Mouse (Mus musculus): ENCODE measurements around the gene Numa1. TPM values are rescaled to one million over a fixed set of nuclear protein-coding genes. Genes with fewer than 3 reads are reported as not detected.
A peak's percentile ranks its signal among the peaks of the same experiment; 100 is the strongest.

The Numa1 gene
- 32.1 and 40.1 TPM in 2 replicates for polyA plus RNA-seq (2015; fragmentation: Nextera tagmentation; extraction: Ambion mirVana)

- H3K9ac ChIP-seq (replicated peaks), result peak within 1 kb of the TSS; percentile 77
- peak within 1 kb of the TSS; percentile 82 for H3K4me3 ChIP-seq (replicated peaks)
- peak within 1 kb of the TSS; percentile 81 for H3K4me2 ChIP-seq
- H3K27ac ChIP-seq (replicated peaks), result peak within 1 kb of the TSS; percentile 78
- H3K27me3 ChIP-seq (replicated peaks), result no peaks in the 10 kb centered on the region
- under 1% methylated on average over 40 of the region's 40 CpGs for WGBS
- H3K9me3 ChIP-seq (replicated peaks), result no peaks in the 10 kb centered on the region
- H3K36me3 ChIP-seq, result no peaks in the 10 kb centered on the region
- H3K4me1 ChIP-seq, result peaks cover 37% of the 10 kb centered on the region
- peak; percentile 99 for ATAC-seq (ENCODE audit: low FRiP score)
These were observed at the start of gene Numa1, which contains the start of gene Lrrc51 for GRCm38 (mm10) chr7:101933751-101934240. Gene Numa1, plus strand, starts transcription at chr7:101934111. Gene Lrrc51, minus strand, starts transcription at chr7:101933895.

- H3K27ac ChIP-seq (replicated peaks), result no peak overlapping the region
- no peak overlapping the region for H3K9ac ChIP-seq (replicated peaks)
- ATAC-seq (ENCODE audit: low FRiP score), result no peak
- H3K27me3 ChIP-seq (replicated peaks), result no peaks in the 10 kb centered on the region
- no peaks in the 10 kb centered on the region for H3K4me1 ChIP-seq
- no peak overlapping the region for H3K4me2 ChIP-seq
- 96% methylated on average over 4 of the region's 4 CpGs for WGBS
- H3K36me3 ChIP-seq, result no peaks in the 10 kb centered on the region
- H3K9me3 ChIP-seq (replicated peaks), result no peaks in the 10 kb centered on the region
- no peak overlapping the region for H3K4me3 ChIP-seq (replicated peaks)
These were observed 49.8 kb upstream of the Numa1 start for GRCm38 (mm10) chr7:101884160-101884559.

GRCm38 (mm10) chr7:101886274-101886673 lies 47.6 kb upstream of the Numa1 start:
- H3K4me3 ChIP-seq (replicated peaks), result no peak overlapping the region
- no peaks in the 10 kb centered on the region for H3K27me3 ChIP-seq (replicated peaks)
- no peak overlapping the region for H3K27ac ChIP-seq (replicated peaks)
- H3K9ac ChIP-seq (replicated peaks), result no peak overlapping the region
- no peak for ATAC-seq (ENCODE audit: low FRiP score)
- H3K9me3 ChIP-seq (replicated peaks), result no peaks in the 10 kb centered on the region
- no peaks in the 10 kb centered on the region for H3K36me3 ChIP-seq
- H3K4me2 ChIP-seq, result no peak overlapping the region
- H3K4me1 ChIP-seq, result no peaks in the 10 kb centered on the region
- 88% methylated on average over 6 of the region's 6 CpGs for WGBS

GRCm38 (mm10) chr7:101888460-101888859 lies 45.5 kb upstream of the Numa1 start:
- Histone ChIP-seq H3K4me1 (no peaks in the 10 kb centered on the region), H3K4me3 (replicated peaks) (no peak overlapping the region), H3K9me3 (replicated peaks) (no peaks in the 10 kb centered on the region), H3K4me2 (no peak overlapping the region), H3K27me3 (replicated peaks) (no peaks in the 10 kb centered on the region; the same call in 1 of the 2 replicates), H3K9ac (replicated peaks) (no peak overlapping the region), H3K36me3 (no peaks in the 10 kb centered on the region), H3K27ac (replicated peaks) (no peak overlapping the region)
- WGBS, result 82% methylated on average over 4 of the region's 4 CpGs
- ATAC-seq (ENCODE audit: low FRiP score), result no peak

GRCm38 (mm10) chr7:101895695-101896094 lies 38.2 kb upstream of the Numa1 start:
- Histone ChIP-seq H3K27me3 (replicated peaks) (no peaks in the 10 kb centered on the region; the same call in 1 of the 2 replicates), H3K36me3 (no peaks in the 10 kb centered on the region), H3K4me3 (replicated peaks) (peak overlapping the region; percentile 75), H3K4me2 (peak overlapping the region; percentile 59), H3K9me3 (replicated peaks) (no peaks in the 10 kb centered on the region), H3K4me1 (peaks cover 21% of the 10 kb centered on the region), H3K9ac (replicated peaks) (peak overlapping the region; percentile 53), H3K27ac (replicated peaks) (peak overlapping the region; percentile 96)
- 39% methylated on average over 9 of the region's 9 CpGs for WGBS
- peak; percentile 24; the same call in 1 of the 2 replicates for ATAC-seq (ENCODE audit: low FRiP score)

- Histone ChIP-seq H3K9me3 (replicated peaks) (no peaks in the 10 kb centered on the region), H3K27me3 (replicated peaks) (no peaks in the 10 kb centered on the region; the same call in 1 of the 2 replicates), H3K4me1 (peaks cover 21% of the 10 kb centered on the region), H3K4me2 (peak overlapping the region; percentile 59), H3K27ac (replicated peaks) (peak overlapping the region; percentile 96), H3K36me3 (no peaks in the 10 kb centered on the region), H3K4me3 (replicated peaks) (peak overlapping the region; percentile 75), H3K9ac (replicated peaks) (peak overlapping the region; percentile 54)
- peak; percentile 99 for ATAC-seq (ENCODE audit: low FRiP score)
- under 1% methylated on average over 57 of the region's 57 CpGs for WGBS
These were observed 37.5 kb upstream of the Numa1 start for GRCm38 (mm10) chr7:101896104-101897066.

- Histone ChIP-seq H3K27me3 (replicated peaks) (no peaks in the 10 kb centered on the region), H3K27ac (replicated peaks) (no peak overlapping the region), H3K4me2 (no peak overlapping the region), H3K4me1 (peaks cover 20% of the 10 kb centered on the region), H3K9me3 (replicated peaks) (no peaks in the 10 kb centered on the region), H3K36me3 (peaks cover 6% of the 10 kb centered on the region), H3K9ac (replicated peaks) (no peak overlapping the region), H3K4me3 (replicated peaks) (no peak overlapping the region)
- 94% methylated on average over 16 of the region's 16 CpGs for WGBS
- no peak for ATAC-seq (ENCODE audit: low FRiP score)
These were observed 33.4 kb upstream of the Numa1 start for GRCm38 (mm10) chr7:101900331-101901097.

GRCm38 (mm10) chr7:101901969-101902368 lies 31.9 kb upstream of the Numa1 start:
- Histone ChIP-seq H3K27ac (replicated peaks) (no peak overlapping the region), H3K27me3 (replicated peaks) (no peaks in the 10 kb centered on the region)
- WGBS, result 93% methylated on average over 10 of the region's 10 CpGs

GRCm38 (mm10) chr7:101902846-101903245 lies 31.1 kb upstream of the Numa1 start:
- no peak overlapping the region for H3K4me2 ChIP-seq
- peaks cover 6% of the 10 kb centered on the region for H3K36me3 ChIP-seq
- peaks cover 24% of the 10 kb centered on the region for H3K4me1 ChIP-seq
- H3K4me3 ChIP-seq (replicated peaks), result no peak overlapping the region
- no peaks in the 10 kb centered on the region for H3K27me3 ChIP-seq (replicated peaks)
- no peak for ATAC-seq (ENCODE audit: low FRiP score)
- H3K9me3 ChIP-seq (replicated peaks), result no peaks in the 10 kb centered on the region
- H3K27ac ChIP-seq (replicated peaks), result no peak overlapping the region
- no peak overlapping the region for H3K9ac ChIP-seq (replicated peaks)

More at GRCm38 (mm10) chr7:101901969-101902368, 31.9 kb upstream of the Numa1 start:
- no peaks in the 10 kb centered on the region for H3K9me3 ChIP-seq (replicated peaks)
- no peak overlapping the region for H3K9ac ChIP-seq (replicated peaks)
- no peak overlapping the region for H3K4me2 ChIP-seq
- no peak for ATAC-seq (ENCODE audit: low FRiP score)
- peaks cover 6% of the 10 kb centered on the region for H3K36me3 ChIP-seq
- no peak overlapping the region for H3K4me3 ChIP-seq (replicated peaks)
- H3K4me1 ChIP-seq, result peaks cover 24% of the 10 kb centered on the region

GRCm38 (mm10) chr7:101905561-101906286 lies 28.2 kb upstream of the Numa1 start, which contains the start of gene Lamtor1:
Gene Lamtor1, plus strand, starts transcription at chr7:101905904.
- under 1% methylated on average over 61 of the region's 61 CpGs for WGBS
- Histone ChIP-seq H3K27me3 (replicated peaks) (no peaks in the 10 kb centered on the region), H3K9ac (replicated peaks) (peak within 1 kb of the TSS; percentile 97), H3K4me2 (peak within 1 kb of the TSS; percentile 74), H3K9me3 (replicated peaks) (no peaks in the 10 kb centered on the region), H3K27ac (replicated peaks) (peak within 1 kb of the TSS; percentile 99), H3K4me1 (peaks cover 34% of the 10 kb centered on the region), H3K36me3 (peaks cover 18% of the 10 kb centered on the region), H3K4me3 (replicated peaks) (peak within 1 kb of the TSS; percentile 85)
- ATAC-seq (ENCODE audit: low FRiP score), result peak; percentile 99

GRCm38 (mm10) chr7:101906287-101906681 lies 27.6 kb upstream of the Numa1 start, which contains the start of gene Tomt:
Gene Tomt, minus strand, starts transcription at chr7:101906359.
- peak within 1 kb of the TSS; percentile 99 for H3K27ac ChIP-seq (replicated peaks)
- peak within 1 kb of the TSS; percentile 97 for H3K9ac ChIP-seq (replicated peaks)
- H3K27me3 ChIP-seq (replicated peaks), result no peaks in the 10 kb centered on the region
- 15% methylated on average over 11 of the region's 11 CpGs for WGBS
- ATAC-seq (ENCODE audit: low FRiP score), result no peak
- H3K9me3 ChIP-seq (replicated peaks), result no peaks in the 10 kb centered on the region
- peaks cover 34% of the 10 kb centered on the region for H3K4me1 ChIP-seq
- peaks cover 24% of the 10 kb centered on the region for H3K36me3 ChIP-seq
- H3K4me2 ChIP-seq, result peak within 1 kb of the TSS; percentile 74
- peak within 1 kb of the TSS; percentile 85 for H3K4me3 ChIP-seq (replicated peaks)
